Mouse (Mus musculus) urinary bladder, adult 2 months (tissue): ENCODE measurements at regions not wholly inside any gene's neighbourhood (a gene's known extent, or its start where the extent isn't known, plus 50 kb on each side); places are given as distances from the start of the nearest gene placed in this dataset.
"Not testable (repeated sequence)": the region's sequence is repeated elsewhere in the genome, so short reads cannot be mapped to it uniquely, and the experiment has no call there.

ENCODE experiments used
- DNase-seq: peaks from one replicate; pipeline ENCODE4 v3.0.0; 2022; ENCODE audit warnings: low spot score

DNA sequence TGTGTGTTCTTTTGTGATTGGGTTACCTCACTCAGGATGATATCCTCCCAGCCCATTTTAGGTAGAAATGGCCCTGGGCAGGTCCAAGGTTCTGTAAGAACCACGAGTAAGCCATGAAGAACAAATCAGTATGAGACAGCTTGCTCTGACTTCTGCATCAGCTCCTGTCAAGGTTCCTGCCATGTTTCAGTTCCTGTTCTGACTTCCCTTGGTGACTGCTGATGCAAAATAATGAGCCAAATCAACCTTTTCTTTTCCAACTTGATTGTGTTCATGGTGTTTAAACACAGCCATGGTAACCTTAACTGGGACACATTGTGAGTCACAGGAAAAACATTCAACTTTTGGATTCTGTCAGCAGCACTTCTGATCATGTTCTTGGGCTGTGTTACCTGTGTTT is 667.4 kb upstream of the Igfbp7 start:
- DNase-seq: no peak

DNA sequence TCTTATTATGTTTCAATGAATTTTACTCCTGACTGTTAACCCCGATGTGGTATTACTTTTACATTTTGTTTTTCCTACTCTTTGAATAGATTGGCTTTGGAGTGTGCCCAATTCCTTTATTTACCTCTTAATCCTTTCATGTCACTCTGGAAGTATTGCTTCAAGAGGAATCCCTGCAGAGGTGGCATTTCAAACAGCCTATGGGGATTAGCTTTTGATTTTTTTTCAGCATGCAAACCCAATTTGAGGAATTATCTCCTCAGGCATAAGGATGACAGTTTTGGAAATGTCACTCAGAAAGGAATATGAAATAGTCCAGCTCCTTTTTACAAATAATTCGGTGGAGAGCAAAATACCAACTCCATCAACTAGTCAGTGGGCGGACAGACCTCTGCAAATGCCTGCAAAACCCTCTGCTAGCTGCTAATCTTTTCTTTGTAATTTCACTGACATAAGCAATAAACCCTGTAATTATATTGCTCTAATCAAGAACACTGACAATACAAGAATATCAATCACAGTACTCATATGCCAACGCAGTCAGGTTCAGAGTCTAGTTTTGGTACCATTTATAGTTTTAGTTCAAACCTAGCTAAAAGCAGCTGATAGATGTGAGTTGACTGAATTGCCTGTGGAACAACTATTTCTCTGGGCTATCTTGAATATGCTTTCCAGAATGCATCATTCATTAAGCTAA is 624.9 kb upstream of the Igfbp7 start:
- no peak for DNase-seq

DNA sequence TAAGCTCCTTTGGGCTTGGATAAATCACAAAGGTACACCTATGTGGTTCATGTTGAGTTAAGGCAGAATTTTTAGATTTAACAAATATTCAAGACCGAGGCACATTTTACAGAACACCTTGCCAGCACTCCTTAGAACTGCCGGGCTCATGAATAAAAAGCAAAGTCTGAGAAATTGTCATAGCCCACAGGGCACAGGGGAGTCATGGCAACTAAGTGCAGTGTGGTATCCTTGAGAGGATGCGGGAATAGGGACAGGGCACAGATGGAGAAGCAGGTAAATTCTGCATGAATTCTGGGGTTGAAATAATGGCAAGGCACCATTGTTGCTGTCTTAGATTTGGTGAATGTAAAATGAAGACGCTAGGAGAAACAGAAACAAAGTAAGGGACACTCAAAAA is 609.7 kb upstream of the Igfbp7 start:
- DNase-seq: no peak

DNA sequence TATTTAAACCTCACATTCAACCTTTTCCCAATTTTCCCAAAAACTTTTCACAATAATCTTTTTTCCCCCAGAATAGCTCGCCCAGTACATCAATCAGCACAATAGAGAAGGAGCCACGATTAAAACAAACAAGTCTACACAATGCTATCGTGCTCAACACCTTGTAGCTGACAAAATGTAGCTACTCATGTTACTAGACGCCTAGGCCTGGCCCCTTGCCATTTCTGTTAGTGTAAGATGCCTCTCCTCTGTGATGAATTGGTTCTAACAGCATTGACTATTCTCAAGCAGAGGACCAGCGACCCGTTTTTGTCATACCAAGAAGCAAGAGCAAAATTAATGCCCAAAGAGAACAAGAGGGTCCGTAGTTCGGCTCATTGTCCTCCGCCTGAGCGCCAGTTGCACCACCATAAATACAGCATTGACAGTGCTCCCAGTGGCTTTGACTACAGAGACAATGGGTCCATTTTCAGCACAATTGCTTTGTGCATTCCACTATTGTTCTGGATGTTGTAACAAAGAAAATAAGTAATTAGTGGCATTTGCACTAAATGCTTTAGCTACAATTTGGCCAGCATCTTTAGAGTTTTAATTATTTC is 578.7 kb upstream of the Igfbp7 start:
- DNase-seq: no peak

DNA sequence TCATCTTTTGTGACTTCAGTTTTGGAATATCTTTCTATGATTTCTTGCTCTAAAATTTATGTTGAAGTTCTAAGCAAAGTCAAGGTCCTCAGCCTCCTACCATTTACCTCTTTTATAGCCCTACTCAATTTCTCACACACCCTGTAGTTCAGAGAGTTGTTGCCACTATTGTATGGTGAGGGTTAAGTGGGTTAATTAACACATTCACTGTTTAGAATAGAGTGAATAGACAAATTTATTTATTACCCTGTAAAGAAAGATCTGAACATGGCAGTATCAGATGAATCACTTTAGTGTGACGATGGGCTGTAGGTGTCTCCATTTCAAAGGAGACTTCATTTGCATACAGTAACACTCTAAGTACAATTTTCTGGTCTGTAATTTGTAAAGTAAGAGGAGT is 577.4 kb upstream of the Igfbp7 start:
- DNase-seq: no peak

DNA sequence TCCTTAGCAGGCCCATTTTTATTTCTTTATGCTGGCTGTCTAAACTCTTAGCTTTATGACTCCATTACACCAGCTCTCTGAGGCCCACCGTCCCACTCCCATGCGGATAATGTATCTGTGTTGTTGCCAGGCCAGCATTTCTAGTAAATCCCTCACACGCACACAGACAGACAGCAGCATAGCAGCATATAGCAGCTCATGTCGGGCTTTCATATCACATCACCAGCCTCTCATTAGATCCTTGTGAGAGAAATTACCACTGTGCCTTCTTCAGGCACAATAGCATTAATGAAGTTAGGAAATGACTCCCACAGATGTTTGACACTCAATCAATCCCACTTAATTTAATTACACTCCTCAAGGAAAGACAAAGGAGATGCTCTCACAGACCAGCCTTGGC is 532.2 kb upstream of the Igfbp7 start:
- DNase-seq: not testable (repeated sequence)

DNA sequence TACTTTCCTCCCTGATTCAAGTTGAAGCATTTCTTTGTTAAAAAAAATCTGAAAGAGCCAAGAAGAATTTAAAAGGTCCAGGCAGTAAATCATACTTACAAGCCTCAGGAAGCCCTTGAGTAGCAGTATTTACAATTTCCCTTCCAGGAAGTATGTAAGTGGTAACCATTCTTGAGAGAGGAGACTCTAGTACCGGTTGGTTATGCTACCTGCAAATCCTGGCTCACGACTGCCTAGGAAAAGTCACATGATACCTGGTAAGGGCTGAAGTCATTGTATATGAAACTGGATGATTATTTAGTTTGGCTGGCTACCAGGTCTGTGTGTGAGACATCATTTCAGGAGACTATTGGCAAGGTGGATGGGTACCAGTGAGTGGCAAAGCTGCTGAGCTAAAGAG is 524.0 kb upstream of the Igfbp7 start:
- no peak for DNase-seq

DNA sequence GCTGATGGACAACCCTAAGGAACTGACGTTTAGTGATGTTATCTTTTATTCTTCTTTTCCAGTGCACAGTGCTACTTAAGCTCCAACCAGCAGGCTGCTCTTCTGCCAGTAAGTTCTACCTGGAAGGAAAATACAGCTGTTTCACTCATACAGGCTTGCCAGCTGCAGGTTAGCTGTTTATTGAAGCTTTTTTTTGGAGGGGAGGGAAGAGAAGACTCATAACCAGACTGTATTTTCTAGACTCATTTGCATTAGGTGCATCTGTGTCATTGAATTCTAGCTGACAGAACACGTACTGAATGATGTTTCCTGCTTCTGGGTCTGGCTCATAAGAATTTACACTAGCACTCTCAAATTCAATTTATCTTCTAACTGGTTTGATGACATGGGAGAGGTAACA is 513.3 kb upstream of the Igfbp7 start:
- DNase-seq: no peak

DNA sequence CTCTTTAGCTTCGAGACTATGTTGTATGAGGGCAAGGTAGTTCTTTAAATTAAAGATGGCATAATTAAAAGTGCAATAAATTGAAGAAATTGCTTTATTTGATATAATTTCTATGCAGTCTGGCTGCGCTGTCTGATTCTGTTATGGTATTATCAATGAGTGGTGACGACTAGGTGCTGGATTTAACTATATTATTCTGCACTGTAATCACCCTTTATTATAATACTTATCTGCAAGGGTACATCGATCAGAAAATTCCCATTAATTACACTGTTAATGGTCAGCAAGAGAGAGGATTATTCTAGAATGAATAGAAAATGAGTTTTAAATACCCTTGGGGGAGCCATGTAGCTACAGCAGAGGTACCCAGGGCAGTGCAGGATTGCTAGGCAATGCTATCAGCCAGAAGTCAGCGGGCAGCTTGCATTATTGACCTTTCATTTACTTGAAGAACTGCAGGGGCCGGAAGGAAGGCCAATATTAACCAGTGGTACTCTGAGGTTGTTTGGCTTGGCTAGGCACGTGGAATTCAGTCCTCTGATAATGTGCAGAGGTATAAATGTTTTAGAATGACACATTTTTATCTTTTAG is 509.3 kb upstream of the Igfbp7 start:
- DNase-seq: no peak

DNA sequence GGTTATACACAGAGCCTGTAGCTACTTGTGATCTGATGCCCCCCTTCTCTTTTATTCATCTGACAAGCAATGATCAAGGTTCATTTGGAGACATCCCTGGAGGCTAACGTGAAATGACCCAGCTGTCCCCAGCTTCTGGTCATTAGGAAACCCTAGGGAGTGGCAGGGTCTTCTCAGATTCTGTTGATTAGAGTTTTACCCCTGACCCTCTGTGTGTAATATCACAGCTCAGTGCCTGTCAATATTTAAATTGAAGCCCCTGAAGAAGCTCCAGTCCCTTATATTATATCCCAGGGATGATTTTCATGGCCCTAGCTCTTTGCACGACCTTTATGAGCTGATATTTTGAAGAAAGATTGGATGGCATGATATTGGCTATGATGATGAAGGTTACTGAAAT is 508.5 kb upstream of the Igfbp7 start:
- no peak for DNase-seq

DNA sequence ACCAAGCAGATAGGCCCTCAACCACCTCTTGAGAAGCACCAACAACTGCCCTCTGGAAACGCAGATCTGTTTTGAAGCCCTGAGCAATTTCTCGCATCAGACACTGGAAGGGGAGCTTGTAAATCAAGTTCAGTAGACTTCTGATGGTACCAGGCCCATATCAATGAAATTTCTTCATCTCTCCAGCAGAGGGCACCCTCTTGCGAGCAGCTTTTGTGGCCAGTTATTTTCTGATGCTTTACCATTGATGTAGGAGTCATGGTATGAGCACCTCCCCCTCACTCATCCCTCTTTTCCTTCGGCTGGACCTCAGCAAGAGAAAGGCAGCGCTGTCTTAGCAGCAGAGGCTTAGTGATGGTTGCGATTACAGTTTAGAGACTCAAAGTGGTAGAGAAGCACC is 501.4 kb upstream of the Igfbp7 start:
- no peak for DNase-seq

DNA sequence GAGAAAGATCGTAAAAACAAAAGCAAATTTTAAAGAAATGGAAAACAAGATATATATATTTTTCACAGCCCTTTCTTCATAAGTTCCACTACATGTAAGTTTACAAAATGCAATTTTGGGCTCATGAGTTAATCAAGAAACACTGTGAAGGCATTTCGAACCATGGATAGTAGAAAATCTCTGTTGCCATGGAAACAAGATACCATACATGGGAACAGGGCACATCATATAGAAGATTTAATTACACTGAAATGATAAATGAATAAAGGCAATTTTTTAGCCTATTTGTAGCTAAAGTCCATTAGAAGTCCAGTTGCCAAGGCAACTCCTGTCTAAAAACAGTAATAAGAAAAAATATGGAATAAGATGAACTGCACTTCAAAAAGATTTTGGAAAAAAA is 484.2 kb upstream of the Igfbp7 start:
- DNase-seq: not testable (repeated sequence)

DNA sequence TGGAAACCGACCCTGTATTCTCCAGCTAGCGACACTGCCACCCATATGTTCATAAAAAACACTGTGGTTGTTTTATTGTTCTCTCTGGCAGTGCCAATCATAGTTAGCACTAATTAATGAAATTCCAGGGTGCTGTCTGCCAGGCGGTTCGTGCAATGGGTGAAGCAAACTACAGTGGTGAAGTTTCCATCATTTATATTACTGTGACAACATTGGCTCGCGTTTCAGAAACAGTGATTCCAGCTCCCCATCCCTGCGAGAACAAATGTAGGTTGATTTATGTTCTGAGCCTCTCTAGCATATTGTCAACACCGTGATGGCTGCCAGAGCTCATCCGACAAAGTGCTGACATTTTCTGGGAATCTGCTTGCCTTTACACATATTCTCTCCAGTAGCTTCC is 480.7 kb upstream of the Igfbp7 start:
- DNase-seq: no peak

DNA sequence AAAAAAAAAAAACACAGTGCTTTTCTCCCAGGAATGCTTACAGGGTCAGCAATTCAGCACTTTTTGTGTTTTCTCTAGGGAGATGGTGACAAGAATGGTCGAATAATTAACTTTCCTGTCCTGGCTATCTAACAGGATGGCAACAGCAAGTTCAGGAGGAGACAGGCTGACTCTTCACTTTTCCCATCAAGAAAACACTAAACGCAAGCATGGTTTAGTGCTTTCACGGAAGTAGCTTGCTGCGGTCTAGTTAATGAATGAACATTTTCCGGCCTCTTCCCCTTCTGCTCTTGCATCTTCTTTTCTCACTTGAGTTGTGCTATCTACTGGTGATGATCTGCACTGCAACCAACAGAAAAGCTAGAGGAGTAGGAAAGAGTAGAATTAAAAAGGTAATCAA is 463.6 kb upstream of the Igfbp7 start:
- no peak for DNase-seq

DNA sequence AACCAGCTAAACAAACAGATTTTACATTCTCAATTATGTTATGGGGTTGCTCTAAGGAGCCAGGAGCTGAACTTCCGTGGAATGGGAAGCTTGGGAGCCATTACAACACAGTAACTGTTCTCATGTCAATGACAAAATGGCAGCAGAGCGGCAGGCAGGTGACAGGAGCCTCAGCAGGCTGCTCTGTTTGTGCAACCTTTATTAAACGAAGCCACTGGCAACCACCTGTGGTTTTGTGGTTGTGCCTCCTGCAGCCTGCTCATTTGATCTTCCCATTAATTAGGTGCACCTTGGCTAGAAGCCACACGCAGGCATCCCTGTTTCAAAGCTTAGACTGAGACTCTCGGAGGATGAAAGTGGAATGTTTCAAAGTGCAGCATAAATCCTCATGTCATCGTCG is 457.5 kb upstream of the Igfbp7 start:
- no peak for DNase-seq

DNA sequence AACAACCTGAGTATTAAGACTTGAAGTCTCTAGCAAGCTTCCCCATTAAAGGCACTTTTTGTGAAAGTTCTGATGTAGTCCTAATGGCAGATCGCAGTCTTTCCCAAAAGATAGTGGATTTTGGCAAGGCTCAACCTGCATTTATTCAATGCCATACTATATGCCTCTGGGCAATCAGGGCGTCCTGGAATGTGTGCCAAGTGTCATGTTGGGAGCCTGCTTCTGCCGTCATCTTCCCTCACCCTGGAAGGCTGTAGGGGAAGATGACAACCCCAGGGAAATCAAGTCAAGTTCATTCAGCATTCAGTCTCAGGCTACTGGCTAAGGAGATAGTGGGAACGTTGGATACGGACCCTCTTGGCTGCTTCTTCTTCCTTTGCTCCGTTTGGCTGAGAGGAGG is 447.4 kb upstream of the Igfbp7 start:
- DNase-seq: no peak

DNA sequence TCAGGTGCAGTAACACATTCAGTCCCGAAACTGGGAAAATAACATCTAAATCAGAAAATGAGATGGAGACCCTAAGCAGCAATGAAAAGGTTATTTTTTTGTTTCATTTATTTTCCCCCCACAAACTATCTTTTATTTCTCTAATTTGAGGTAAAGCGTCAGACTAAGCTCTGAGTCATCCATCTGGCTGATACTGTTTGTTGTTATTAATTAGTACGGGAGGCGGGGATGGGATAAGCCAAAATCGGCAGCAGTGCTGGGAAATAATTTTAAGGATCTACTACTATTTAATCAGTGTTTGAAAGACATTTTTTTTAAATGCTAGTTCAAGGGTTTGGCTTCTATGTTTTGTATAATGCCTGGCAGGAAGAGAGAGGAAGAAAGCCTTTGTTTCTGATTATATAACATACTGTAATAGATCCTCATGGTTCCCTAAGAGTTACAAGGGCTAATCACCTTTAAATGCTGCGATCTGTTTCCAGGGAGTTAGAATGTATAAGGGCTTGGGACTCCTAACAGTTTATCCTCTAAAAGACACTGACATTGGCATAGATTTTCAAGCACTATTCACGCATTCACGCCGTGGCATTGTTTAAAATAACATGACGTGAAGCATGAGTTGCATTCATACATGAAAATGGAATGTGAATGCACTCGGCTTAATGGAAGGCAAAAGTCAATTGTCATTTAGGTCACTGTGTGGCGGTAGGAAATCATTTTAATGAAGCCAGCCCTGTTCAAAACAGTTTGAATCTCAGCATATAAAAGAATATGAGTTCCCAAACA is 446.4 kb upstream of the Igfbp7 start:
- DNase-seq: no peak

DNA sequence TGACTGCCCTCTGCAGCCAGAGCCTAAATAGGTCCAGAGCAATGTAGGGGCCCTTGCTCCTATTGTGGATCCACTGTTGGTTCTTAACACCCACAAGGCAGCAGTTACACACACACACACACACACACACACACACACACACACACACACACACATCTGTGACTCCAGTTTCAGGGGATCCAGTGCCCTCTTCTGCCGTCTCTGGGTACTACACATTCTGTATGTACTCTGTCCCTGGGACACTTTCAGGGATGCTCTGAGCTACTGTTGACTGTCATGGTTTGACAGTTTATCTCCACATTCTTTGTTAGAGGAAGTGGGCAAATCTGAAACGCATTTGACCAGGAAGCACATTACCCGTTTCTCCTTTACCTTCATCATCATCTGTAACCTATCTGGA is 443.8 kb upstream of the Igfbp7 start:
- no peak for DNase-seq

DNA sequence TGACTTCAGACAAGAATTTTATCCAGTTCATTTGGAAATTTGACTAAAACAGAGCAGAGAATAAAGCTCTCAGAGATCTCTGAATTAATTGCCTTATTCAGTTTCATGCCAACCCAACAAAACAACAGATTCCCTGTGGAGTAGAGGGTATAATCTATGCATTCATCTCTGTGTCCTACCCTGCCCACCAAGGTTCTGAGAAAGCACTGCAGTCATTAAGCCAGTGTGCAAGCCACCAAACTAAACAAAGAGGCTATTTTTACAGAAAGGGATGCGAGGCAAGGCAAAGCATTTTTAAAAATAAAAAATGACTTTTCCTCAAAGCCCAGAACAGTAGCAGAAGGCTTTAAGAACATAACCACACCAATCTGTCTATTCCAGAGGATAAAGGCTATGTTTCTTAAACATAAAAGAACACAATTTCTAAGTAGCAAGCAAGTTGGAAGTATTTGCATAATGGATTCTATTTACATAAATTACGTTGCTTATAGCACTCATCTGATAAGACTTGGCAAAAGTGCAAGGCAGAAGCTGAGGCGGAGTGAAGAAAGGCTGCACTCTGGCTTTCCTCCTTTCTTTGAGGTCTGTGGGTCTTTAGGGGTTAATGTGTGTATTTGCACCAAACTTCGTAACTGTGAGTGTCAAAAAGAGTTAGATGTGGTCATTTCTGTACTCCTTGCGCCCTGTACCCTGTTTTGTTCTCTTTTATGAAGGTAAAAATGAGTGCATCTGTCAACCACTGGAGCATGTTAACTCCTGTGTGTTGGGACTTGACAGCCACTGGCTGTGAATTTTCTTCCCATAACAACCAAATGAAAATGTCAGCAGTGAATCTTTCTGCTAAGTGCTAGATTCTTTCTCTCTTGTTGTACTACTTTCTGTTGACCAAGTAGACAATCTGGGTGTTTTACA is 430.6 kb upstream of the Igfbp7 start:
- no peak for DNase-seq

DNA sequence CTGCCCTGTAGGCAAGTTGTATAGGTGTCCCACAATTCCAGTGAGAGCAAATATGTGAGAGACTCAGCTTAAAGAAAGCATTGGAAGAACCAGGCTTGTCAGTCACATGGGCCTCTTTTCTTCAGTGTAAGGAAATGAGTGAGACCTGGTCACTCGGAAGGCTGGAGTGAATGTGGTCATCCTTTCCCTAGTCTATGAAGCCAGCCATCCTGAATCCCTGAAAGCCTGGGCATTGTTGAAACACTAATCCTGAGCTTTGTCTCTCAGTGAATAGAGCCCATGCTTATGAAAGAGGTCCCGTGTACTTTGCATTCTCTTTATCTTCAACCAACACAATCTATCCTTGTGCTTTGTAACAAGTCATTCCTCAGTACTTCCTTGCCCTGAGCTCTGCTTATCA is 420.1 kb upstream of the Igfbp7 start:
- DNase-seq: no peak

DNA sequence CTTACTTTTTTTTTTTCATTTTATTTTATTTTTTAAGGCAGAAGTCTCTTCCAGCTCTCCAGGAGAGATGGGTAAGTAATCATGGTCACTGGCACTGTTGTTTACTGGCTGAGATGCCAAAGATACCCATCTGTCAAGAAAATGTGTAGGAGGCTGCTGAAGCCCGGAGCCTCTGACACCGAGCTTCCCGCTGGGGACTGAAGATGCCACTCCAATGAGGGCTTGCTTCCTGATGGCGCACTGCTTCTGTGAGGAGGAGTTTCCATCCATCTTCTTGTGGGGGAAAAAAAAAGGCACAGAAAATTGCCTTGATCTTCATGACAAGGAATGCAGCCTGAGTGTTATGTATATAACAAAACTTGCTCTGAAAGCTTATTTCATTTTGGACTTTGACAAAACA is 418.2 kb upstream of the Igfbp7 start:
- no peak for DNase-seq

DNA sequence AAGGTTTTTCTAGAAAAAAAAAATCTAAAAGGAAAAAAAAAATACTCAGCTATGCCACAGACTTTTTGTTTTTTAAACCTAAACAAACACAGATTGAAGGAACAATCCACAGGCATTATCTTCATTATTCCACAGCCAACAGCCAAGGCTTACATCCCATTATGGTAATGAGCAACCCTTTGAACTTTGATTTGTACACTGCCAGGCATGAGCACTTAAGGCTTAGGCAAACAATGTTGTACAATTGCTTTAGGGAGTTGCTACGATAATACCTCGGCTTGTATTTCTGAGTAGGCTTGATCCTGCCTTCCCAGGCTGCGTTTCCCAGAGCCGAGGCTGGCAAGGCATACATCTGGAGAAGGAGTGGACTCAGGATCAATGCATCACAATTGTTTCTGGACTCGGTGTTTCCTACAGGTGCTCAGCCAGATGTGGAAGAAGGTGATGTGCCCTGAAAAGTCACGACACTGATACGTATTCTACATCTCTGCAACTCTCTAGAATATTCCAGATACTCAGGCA is 409.0 kb upstream of the Igfbp7 start:
- no peak for DNase-seq
